Mouse (Mus musculus): ENCODE measurements around the gene Dnajc8. TPM values are rescaled to one million over a fixed set of nuclear protein-coding genes. Genes with fewer than 3 reads are reported as not detected.
"Not testable (repeated sequence)": the region's sequence is repeated elsewhere in the genome, so short reads cannot be mapped to it uniquely, and the experiment has no call there.

The Dnajc8 gene
- polyA plus RNA-seq, 1 experiment from 2014 or later, result 366 TPM

- peak overlapping the region; percentile 87; the same call in 1 of the 2 replicates for H3K4me3 ChIP-seq (ENCODE audit: inconsistent target)
- H3K27ac ChIP-seq, result peak overlapping the region; percentile 46
- H3K79me2 ChIP-seq (ENCODE audit: inconsistent target), result peaks cover 100% of the 10 kb centered on the region
- 59% methylated on average over 9 of the region's 9 CpGs for WGBS (ENCODE audit: missing documents)
- peaks cover 24% of the 10 kb centered on the region for H3K36me3 ChIP-seq (ENCODE audit: inconsistent target)
These were observed 32.0 kb downstream of the Dnajc8 start for GRCm38 (mm10) chr4:132567361-132567779.

- no peak overlapping the region for H3K27ac ChIP-seq
- H3K36me3 ChIP-seq (ENCODE audit: inconsistent target), result peaks cover 24% of the 10 kb centered on the region
- H3K79me2 ChIP-seq (ENCODE audit: inconsistent target), result peaks cover 100% of the 10 kb centered on the region
- 98% methylated on average over 5 of the region's 5 CpGs for WGBS (ENCODE audit: missing documents)
- no peak overlapping the region for H3K4me3 ChIP-seq (ENCODE audit: inconsistent target)
These were observed 33.8 kb downstream of the Dnajc8 start for GRCm38 (mm10) chr4:132569115-132569514.

GRCm38 (mm10) chr4:132571190-132571589 is 35.8 kb downstream of the Dnajc8 start:
- no peak overlapping the region for H3K4me3 ChIP-seq (ENCODE audit: inconsistent target)
- WGBS (ENCODE audit: missing documents), result 43% methylated on average over 8 of the region's 9 CpGs
- peaks cover 34% of the 10 kb centered on the region for H3K36me3 ChIP-seq (ENCODE audit: inconsistent target)
- H3K79me2 ChIP-seq (ENCODE audit: inconsistent target), result peaks cover 100% of the 10 kb centered on the region
- H3K27ac ChIP-seq, result peak overlapping the region; percentile 86

GRCm38 (mm10) chr4:132573327-132573726 is 38.0 kb downstream of the Dnajc8 start:
- peaks cover 40% of the 10 kb centered on the region for H3K36me3 ChIP-seq (ENCODE audit: inconsistent target)
- H3K27ac ChIP-seq, result peak overlapping the region; percentile 86
- WGBS (ENCODE audit: missing documents), result 14% methylated on average over 11 of the region's 11 CpGs
- H3K4me3 ChIP-seq (ENCODE audit: inconsistent target), result no peak overlapping the region
- peaks cover 100% of the 10 kb centered on the region for H3K79me2 ChIP-seq (ENCODE audit: inconsistent target)

- H3K27ac ChIP-seq, result no peak overlapping the region
- WGBS (ENCODE audit: missing documents), result 94% methylated on average over 1 of the region's 1 CpGs
These were observed 39.5 kb downstream of the Dnajc8 start for GRCm38 (mm10) chr4:132574809-132575347.

GRCm38 (mm10) chr4:132583781-132584180 is 48.4 kb downstream of the Dnajc8 start:
- 38% methylated on average over 3 of the region's 3 CpGs for WGBS (ENCODE audit: missing documents)
- H3K4me3 ChIP-seq (ENCODE audit: inconsistent target), result no peak overlapping the region
- H3K79me2 ChIP-seq (ENCODE audit: inconsistent target), result peaks cover 46% of the 10 kb centered on the region
- H3K27ac ChIP-seq, result no peak overlapping the region
- peaks cover 42% of the 10 kb centered on the region for H3K36me3 ChIP-seq (ENCODE audit: inconsistent target)

More at GRCm38 (mm10) chr4:132574809-132575347, 39.5 kb downstream of the Dnajc8 start:
- H3K79me2 ChIP-seq (ENCODE audit: inconsistent target), result peaks cover 100% of the 10 kb centered on the region
- peaks cover 43% of the 10 kb centered on the region for H3K36me3 ChIP-seq (ENCODE audit: inconsistent target)
- H3K4me3 ChIP-seq (ENCODE audit: inconsistent target), result no peak overlapping the region

- Histone ChIP-seq H3K4me3 (ENCODE audit: inconsistent target) (no peak overlapping the region), H3K79me2 (ENCODE audit: inconsistent target) (peaks cover 34% of the 10 kb centered on the region), H3K27ac (no peak overlapping the region), H3K36me3 (ENCODE audit: inconsistent target) (peaks cover 31% of the 10 kb centered on the region)
- 44% methylated on average over 2 of the region's 2 CpGs for WGBS (ENCODE audit: missing documents)
These were observed 49.6 kb downstream of the Dnajc8 start for GRCm38 (mm10) chr4:132584975-132585374.

- Histone ChIP-seq H3K79me2 (ENCODE audit: inconsistent target) (peaks cover 21% of the 10 kb centered on the region), H3K4me3 (ENCODE audit: inconsistent target) (no peak overlapping the region), H3K36me3 (ENCODE audit: inconsistent target) (peaks cover 18% of the 10 kb centered on the region), H3K27ac (no peak overlapping the region)
- 79% methylated on average over 4 of the region's 4 CpGs for WGBS (ENCODE audit: missing documents)
These were observed 50.9 kb downstream of the Dnajc8 start for GRCm38 (mm10) chr4:132586282-132586681.

- Histone ChIP-seq H3K4me3 (ENCODE audit: inconsistent target) (no peak overlapping the region), H3K27ac (peak overlapping the region; percentile 58), H3K36me3 (ENCODE audit: inconsistent target) (no peaks in the 10 kb centered on the region), H3K79me2 (ENCODE audit: inconsistent target) (no peaks in the 10 kb centered on the region)
- 40% methylated on average over 3 of the region's 3 CpGs for WGBS (ENCODE audit: missing documents)
These were observed 53.2 kb downstream of the Dnajc8 start for GRCm38 (mm10) chr4:132588512-132588911.

GRCm38 (mm10) chr4:132590642-132591041 is 55.3 kb downstream of the Dnajc8 start:
- Histone ChIP-seq H3K4me3 (ENCODE audit: inconsistent target) (no peak overlapping the region), H3K36me3 (ENCODE audit: inconsistent target) (no peaks in the 10 kb centered on the region), H3K27ac (peak overlapping the region; percentile 99), H3K79me2 (ENCODE audit: inconsistent target) (no peaks in the 10 kb centered on the region)
- 44% methylated on average over 10 of the region's 10 CpGs for WGBS (ENCODE audit: missing documents)

GRCm38 (mm10) chr4:132592958-132593357 is 57.6 kb downstream of the Dnajc8 start:
- no peaks in the 10 kb centered on the region for H3K36me3 ChIP-seq (ENCODE audit: inconsistent target)
- H3K4me3 ChIP-seq (ENCODE audit: inconsistent target), result no peak overlapping the region
- H3K27ac ChIP-seq, result peak overlapping the region; percentile 99
- H3K79me2 ChIP-seq (ENCODE audit: inconsistent target), result no peaks in the 10 kb centered on the region
- WGBS (ENCODE audit: missing documents), result 2% methylated on average over 9 of the region's 9 CpGs

- WGBS (ENCODE audit: missing documents), result 85% methylated on average over 4 of the region's 4 CpGs
- Histone ChIP-seq H3K27ac (peak overlapping the region; percentile 99), H3K79me2 (ENCODE audit: inconsistent target) (no peaks in the 10 kb centered on the region), H3K36me3 (ENCODE audit: inconsistent target) (no peaks in the 10 kb centered on the region), H3K4me3 (ENCODE audit: inconsistent target) (no peak overlapping the region)
These were observed 58.8 kb downstream of the Dnajc8 start for GRCm38 (mm10) chr4:132594191-132594590.

- Histone ChIP-seq H3K4me3 (ENCODE audit: inconsistent target) (no peak overlapping the region), H3K36me3 (ENCODE audit: inconsistent target) (no peaks in the 10 kb centered on the region), H3K27ac (no peak overlapping the region), H3K79me2 (ENCODE audit: inconsistent target) (no peaks in the 10 kb centered on the region)
- 100% methylated on average over 2 of the region's 2 CpGs for WGBS (ENCODE audit: missing documents)
These were observed 63.5 kb downstream of the Dnajc8 start for GRCm38 (mm10) chr4:132598861-132599260.

- Histone ChIP-seq H3K4me3 (ENCODE audit: inconsistent target) (no peak overlapping the region), H3K36me3 (ENCODE audit: inconsistent target) (no peaks in the 10 kb centered on the region), H3K79me2 (ENCODE audit: inconsistent target) (no peaks in the 10 kb centered on the region), H3K27ac (peak overlapping the region; percentile 99)
- 89% methylated on average over 3 of the region's 3 CpGs for WGBS (ENCODE audit: missing documents)
These were observed 64.4 kb downstream of the Dnajc8 start for GRCm38 (mm10) chr4:132599764-132600163.

- Histone ChIP-seq H3K79me2 (ENCODE audit: inconsistent target) (no peaks in the 10 kb centered on the region), H3K36me3 (ENCODE audit: inconsistent target) (no peaks in the 10 kb centered on the region), H3K4me3 (ENCODE audit: inconsistent target) (no peak overlapping the region), H3K27ac (peak overlapping the region; percentile 99)
- 57% methylated on average over 6 of the region's 6 CpGs for WGBS (ENCODE audit: missing documents)
These were observed 65.1 kb downstream of the Dnajc8 start for GRCm38 (mm10) chr4:132600465-132600864.

GRCm38 (mm10) chr4:132601242-132601641 is 65.9 kb downstream of the Dnajc8 start:
- H3K36me3 ChIP-seq (ENCODE audit: inconsistent target); H3K79me2 ChIP-seq (ENCODE audit: inconsistent target); H3K4me3 ChIP-seq (ENCODE audit: inconsistent target): not testable (repeated sequence)
- WGBS (ENCODE audit: missing documents), result 32% methylated on average over 3 of the region's 5 CpGs
- peak overlapping the region; percentile 99 for H3K27ac ChIP-seq
